Mouse (Mus musculus) regulatory T cell (primary cell): ENCODE results near the gene Ccdc110.

ENCODE experiments used
- in situ Hi-C: fragments of 300-600 bp; cut with MboI, MseI; formaldehyde crosslinking; loops from one replicate; pipeline ENCODE4 v1.15.1; 2025; ENCODE audit warnings: high pct_unique_total_duplicates

Ccdc110 gene

GRCm38 (mm10) chr8:45934582-45935014, at the start of gene Ccdc110:
Gene Ccdc110, plus strand, starts transcription at chr8:45934619.
- in situ Hi-C loops = loop anchor here (5.0 to 25.0 kb wide), 3 partner anchors 122 to 597 kb away; partner anchors contain the start of gene Cyp4v3

GRCm38 (mm10) chr8:45885202-45885685, 49.2 kb upstream of the Ccdc110 start, which contains the start of gene Pdlim3:
Gene Pdlim3, plus strand, starts transcription at chr8:45885461.
- in situ Hi-C loops = no loop called here

GRCm38 (mm10) chr8:45885775-45886174, 48.6 kb upstream of the Ccdc110 start:
- in situ Hi-C loops = no loop called here

GRCm38 (mm10) chr8:45889737-45890136, 44.7 kb upstream of the Ccdc110 start:
- in situ Hi-C loops = no loop called here

- in situ Hi-C loops = no loop called here
Measured at GRCm38 (mm10) chr8:45896590-45896989, 37.8 kb upstream of the Ccdc110 start.

GRCm38 (mm10) chr8:45899783-45900182, 34.6 kb upstream of the Ccdc110 start:
- in situ Hi-C loops = no loop called here

- in situ Hi-C loops = no loop called here
Measured at GRCm38 (mm10) chr8:45901626-45902025, 32.8 kb upstream of the Ccdc110 start.

- in situ Hi-C loops = no loop called here
Measured at GRCm38 (mm10) chr8:45903659-45904058, 30.8 kb upstream of the Ccdc110 start.

GRCm38 (mm10) chr8:45905591-45906250, 28.7 kb upstream of the Ccdc110 start:
- in situ Hi-C loops = no loop called here

- in situ Hi-C loops = no loop called here
Measured at GRCm38 (mm10) chr8:45906251-45906619, 28.2 kb upstream of the Ccdc110 start.

GRCm38 (mm10) chr8:45913707-45914106, 20.7 kb upstream of the Ccdc110 start:
- in situ Hi-C loops = no loop called here

- in situ Hi-C loops = no loop called here
Measured at GRCm38 (mm10) chr8:45916496-45916895, 17.9 kb upstream of the Ccdc110 start.

GRCm38 (mm10) chr8:45917040-45917679, 17.3 kb upstream of the Ccdc110 start:
- in situ Hi-C loops = no loop called here

- in situ Hi-C loops = no loop called here
Measured at GRCm38 (mm10) chr8:45918891-45919290, 15.5 kb upstream of the Ccdc110 start.

GRCm38 (mm10) chr8:45920392-45920791, 14.0 kb upstream of the Ccdc110 start:
- in situ Hi-C loops = loop anchor here (10.0 kb wide), 1 partner anchor 1214 kb away; no protein-coding TSS in a partner anchor

GRCm38 (mm10) chr8:45922116-45922515, 12.3 kb upstream of the Ccdc110 start:
- in situ Hi-C loops = loop anchor here (10.0 kb wide), 1 partner anchor 1213 kb away; no protein-coding TSS in a partner anchor

- in situ Hi-C loops = loop anchor here (25.0 kb wide), 1 partner anchor 600 kb away; the partner anchor contains the start of gene Cyp4v3
Measured at GRCm38 (mm10) chr8:45936986-45937385, 2.6 kb downstream of the Ccdc110 start.

- in situ Hi-C loops = loop anchor here (25.0 kb wide), 1 partner anchor 609 kb away; the partner anchor contains the start of gene Cyp4v3
Measured at GRCm38 (mm10) chr8:45946283-45946682, 11.9 kb downstream of the Ccdc110 start.

- in situ Hi-C loops = no loop called here
Measured at GRCm38 (mm10) chr8:45950622-45951021, 16.2 kb downstream of the Ccdc110 start.

GRCm38 (mm10) chr8:45970894-45971293, 36.5 kb downstream of the Ccdc110 start:
- in situ Hi-C loops = loop anchor here (10.0 kb wide), 2 partner anchors 174 to 504 kb away; partner anchors contain the start of gene Acsl1

GRCm38 (mm10) chr8:45973988-45974505, 39.6 kb downstream of the Ccdc110 start:
- in situ Hi-C loops = loop anchor here (10.0 kb wide), 2 partner anchors 171 to 501 kb away; partner anchors contain the start of gene Acsl1
